Mouse (Mus musculus): ENCODE results near the gene Foxc2. TPM values are rescaled to one million over a fixed set of nuclear protein-coding genes. Genes with fewer than 3 reads are reported as not detected.
"Not testable (repeated sequence)": the region's sequence is repeated elsewhere in the genome, so short reads cannot be mapped to it uniquely, and the experiment has no call there.

Foxc2 gene
- total RNA-seq, 2 experiments from 2014 or later, result 2.4 to 2.6 TPM

- DNase-seq, result no peak
- intact Hi-C loops (cut with DNase I), result no loop called here
Observed at GRCm38 (mm10) chr8:121134102-121134501, 18.1 kb downstream of the Foxc2 start.

- intact Hi-C loops (cut with DNase I), result no loop called here
- no peak for DNase-seq
Observed at GRCm38 (mm10) chr8:121134512-121134911, 18.5 kb downstream of the Foxc2 start.

DNA sequence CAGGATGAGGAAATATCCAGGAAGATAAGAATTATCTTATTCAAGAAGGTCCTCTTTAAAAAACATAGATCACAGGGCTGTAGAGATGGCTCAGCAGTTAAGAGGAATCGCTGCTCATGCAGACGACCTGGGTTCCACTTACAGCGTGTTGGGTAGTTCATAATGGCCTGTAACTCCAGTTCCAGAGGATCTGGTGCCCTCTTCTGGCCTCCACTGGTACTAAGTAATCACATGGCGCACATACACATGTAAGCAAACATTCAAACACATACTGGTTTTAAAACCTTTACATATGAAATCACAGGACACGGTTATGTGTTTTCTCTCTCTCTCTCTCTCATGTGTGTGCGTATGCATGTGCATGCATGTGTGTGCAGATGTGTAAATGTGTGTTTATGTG is 20.9 kb downstream of the Foxc2 start:
- DNase-seq, result no peak
- intact Hi-C loops (cut with DNase I), result no loop called here

DNA sequence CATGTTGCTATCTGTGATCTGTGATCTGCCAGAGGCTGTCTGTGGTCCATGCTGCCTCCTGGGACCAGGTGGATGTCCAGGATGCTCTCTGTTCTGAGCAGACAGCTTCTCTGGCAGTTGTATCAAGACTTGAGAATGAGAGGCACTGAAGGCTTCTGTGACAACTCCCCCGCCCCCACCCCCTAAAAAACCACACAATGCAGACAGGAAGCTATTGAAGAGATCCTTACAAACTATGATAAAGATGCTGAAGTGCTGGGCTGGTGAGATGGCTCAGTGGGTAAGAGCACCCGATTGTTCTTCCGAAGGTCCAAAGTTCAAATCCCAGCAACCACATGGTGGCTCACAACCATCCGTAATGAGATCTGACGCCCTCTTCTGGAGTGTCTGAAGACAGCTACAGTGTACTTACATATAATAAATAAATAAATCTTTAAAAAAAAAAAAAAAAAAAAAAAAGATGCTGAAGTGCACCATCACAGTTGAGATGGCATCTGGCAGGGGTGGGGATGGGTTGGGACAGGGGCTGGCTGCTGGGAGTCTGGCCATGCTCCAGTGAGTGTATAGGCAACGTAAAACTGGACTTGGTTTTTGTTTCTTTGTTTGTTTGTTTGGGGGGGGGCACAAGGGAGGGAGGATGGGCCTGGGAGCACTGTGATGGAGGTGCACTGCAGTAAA is 29.6 kb downstream of the Foxc2 start:
- DNase-seq; intact Hi-C loops (cut with DNase I): not testable (repeated sequence)

DNA sequence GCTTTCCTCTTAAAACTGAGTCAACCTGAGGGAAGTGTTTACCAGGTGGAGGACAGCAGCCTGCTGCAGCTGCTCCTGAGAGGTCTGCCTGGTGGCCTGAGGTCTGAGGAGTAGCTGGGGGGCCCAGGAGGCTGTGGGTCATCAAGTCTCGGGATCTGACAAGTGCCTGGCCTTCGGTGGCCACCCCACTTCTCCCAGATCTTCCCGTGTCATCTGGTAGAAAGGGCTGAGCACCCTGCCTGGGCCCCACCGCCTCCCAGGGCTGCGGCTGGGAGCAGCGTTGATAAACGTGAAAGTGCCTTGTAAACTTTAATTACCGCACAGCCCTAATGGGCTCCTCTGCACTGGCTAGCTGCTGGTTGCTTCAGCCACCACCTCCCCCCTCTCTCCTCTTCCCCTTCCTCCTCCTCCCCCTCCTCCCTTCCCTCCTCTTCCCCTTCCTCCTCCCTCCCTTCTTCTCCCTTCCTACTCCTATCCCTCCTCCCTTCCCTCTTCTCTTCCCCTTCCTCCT is 32.7 kb downstream of the Foxc2 start:
- intact Hi-C loops (cut with DNase I), result no loop called here
- no peak for DNase-seq

DNA sequence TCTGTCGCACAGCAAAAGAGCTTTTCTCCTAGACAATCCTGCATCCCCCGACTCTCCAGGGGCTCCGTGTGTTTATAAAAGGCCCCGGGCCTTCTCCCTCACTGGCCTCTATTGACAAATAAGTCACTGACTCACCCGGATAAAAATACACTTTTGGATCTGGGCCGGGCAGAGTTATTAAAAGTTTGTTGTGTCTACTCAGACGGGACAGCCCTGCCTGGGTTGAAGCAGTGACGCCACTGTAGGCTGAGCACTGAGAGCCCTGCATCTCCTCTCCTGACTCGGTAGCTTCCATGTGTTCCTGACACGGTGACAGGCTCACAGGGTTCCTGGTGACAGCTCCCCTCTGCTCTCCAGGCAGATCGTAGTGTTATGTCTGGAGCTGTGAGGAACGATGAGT is 36.4 kb downstream of the Foxc2 start:
- peak; percentile 53 to 75 for DNase-seq
- intact Hi-C loops (cut with DNase I), result no loop called here

DNA sequence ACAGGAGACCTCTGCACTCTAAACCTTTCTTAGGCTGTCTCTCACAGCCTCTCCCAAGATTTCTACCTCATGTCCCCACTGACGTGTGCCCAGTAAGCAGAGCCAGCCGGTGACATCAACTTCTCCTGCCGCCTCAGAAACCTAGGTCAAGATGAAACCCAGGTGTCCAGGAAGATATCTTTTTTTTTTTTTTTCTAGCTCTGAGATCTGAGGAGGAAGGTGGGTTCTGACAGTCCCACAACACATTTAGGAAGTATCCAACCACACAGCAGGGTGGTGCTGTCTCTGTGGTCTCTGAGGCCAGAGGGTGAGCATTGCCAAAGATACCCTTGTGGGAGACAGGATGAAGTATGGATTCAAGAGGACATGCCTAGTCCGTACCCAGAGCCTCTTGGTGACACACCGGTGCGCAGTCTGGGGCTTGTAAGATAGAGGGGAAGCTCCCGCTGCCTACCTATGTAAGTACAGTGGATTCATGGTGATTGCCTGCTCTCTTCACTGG is 41.1 kb downstream of the Foxc2 start:
- intact Hi-C loops (cut with DNase I), result no loop called here

GRCm38 (mm10) chr8:121158812-121159211 is 42.8 kb downstream of the Foxc2 start:
- intact Hi-C loops (cut with DNase I), result no loop called here
- no peak for DNase-seq

More for the DNA sequence above, 41.1 kb downstream of the Foxc2 start:
- DNase-seq, result no peak

- intact Hi-C loops (cut with DNase I), result no loop called here
- DNase-seq, result no peak
Observed at GRCm38 (mm10) chr8:121161437-121161836, 45.5 kb downstream of the Foxc2 start.

DNA sequence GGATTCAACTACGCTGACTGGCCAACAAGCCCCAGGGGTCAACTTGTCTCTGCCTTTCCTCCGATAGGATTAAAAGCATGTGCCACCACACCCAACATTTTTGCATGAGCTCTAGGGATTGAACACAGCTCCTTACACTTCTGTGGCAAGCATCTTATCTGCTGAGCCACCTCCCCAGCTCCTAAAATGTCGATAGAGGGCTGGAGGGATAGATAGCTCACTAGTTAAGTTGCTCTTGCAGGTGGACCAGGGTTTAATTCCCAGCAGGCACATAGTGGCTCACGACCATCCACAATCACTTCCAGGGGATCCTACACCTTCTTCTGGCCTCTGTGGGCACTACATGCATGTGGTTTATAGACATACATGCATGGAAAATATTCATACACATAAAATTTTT is 46.4 kb downstream of the Foxc2 start:
- no peak for DNase-seq
- intact Hi-C loops (cut with DNase I), result no loop called here

DNA sequence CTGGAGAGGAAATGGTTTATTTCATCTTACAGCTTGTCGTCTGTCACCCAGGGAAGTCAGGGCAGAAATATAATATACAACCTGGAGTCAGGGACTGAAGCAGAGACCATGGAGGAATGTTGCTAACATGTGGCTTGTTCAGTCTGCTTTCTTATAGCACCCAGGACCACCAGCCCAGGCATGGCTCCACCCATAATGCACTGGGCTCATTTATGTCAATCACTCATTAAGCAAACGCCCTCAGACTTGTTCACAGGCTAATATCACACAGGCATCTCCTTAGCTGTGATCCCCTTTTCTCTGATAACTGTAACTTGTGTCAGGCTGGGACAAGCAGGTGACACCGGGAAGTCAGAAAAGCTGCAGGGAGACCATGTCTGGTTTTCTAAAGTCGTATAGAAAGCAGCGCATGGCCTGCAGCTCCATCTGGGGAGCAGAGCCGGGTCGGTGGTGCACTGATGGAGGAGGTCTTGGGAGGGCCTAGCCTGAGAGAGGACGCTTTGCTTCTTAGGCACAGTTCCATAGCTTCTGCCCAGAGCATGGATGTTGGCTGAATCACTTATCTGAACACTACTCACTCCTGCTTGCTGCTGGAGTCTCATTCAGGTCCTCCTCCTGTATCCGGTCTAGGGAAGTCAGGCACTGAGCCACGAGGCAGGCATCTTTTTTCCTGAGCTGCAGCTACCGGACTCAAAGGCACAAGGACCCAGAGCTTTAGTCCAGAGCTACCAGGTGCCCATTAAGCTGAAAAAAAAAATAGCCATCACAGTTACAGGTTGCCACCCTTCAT is 47.1 kb downstream of the Foxc2 start:
- peak in 1 of 2 experiments; percentile 35 for DNase-seq
- intact Hi-C loops (cut with DNase I), result no loop called here

GRCm38 (mm10) chr8:121164017-121164469 is 48.1 kb downstream of the Foxc2 start:
- intact Hi-C loops (cut with DNase I), result no loop called here
- DNase-seq, result peak in 1 of 2 experiments; percentile 62

- intact Hi-C loops (cut with DNase I), result no loop called here
- no peak for DNase-seq
Observed at GRCm38 (mm10) chr8:121168033-121168432, 52.1 kb downstream of the Foxc2 start.

Small RNA genes lying within 50 kb of the gene (microRNA-seq; reads per million reads assigned to microRNA genes)
- gene Gm27530, result 0 reads per million in 2 experiments

Other genes with a start within 250 kb of the Foxc2 start
- gene Foxf1, start 31.8 kb upstream of the Foxc2 start, total RNA-seq (2021), result under 1 TPM; 0.17 to 0.22 TPM
- gene Mthfsd, start 7.8 kb upstream of the Foxc2 start, total RNA-seq (2021), result 10 to 100 TPM; 13.5 to 17.3 TPM
- gene Foxl1, start 11.8 kb downstream of the Foxc2 start, total RNA-seq (2021), result under 1 TPM; 0.12 to 0.17 TPM